In the genomic region with DNA sequence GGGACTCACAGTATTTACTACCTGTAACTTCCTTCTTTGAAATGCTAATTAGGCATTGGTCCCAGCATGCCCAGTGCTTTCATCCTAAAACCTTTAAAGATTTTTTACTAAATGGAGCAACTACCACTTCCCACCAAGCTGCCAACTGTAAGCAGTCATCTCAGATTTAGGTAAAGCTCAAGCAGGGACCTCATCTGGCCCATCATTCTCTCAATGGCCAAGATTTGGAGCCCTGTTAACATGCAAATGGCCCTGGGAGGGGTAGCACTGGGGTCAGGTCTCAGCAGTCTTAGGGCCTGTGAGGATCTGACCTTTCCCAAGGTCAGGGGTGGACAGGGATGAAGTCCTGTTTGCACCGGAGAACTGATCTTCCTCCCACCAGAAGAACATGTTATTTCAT, we compare ENCODE assay signal across 25 mouse cellular contexts.
A peak's percentile ranks its signal among the peaks of the same experiment; 100 is the strongest.
DNase-seq lines count a peak whose midpoint lies in the region; ATAC-seq lines count a peak whose summit lies in the region.
"Had no signal": no experiment of that assay in that cellular context is flagged by ENCODE, and none has a peak within 500 bp of the region (broad histone marks: within the 10 kb centered on the region; RNA-seq: fewer than 3 reads in every experiment).

No protein-coding gene starts in this region.

- H3K9ac ChIP-seq in intestine, embryonic 15.5 days = no peak overlapping the region
- H3K9ac ChIP-seq: embryonic facial prominence, embryonic 13.5 days; embryonic facial prominence, embryonic 15.5 days; forebrain, embryonic 12.5 days had no signal

- no peak overlapping the region for H3K4me3 ChIP-seq in intestine, embryonic 15.5 days (replicated peaks)
- H3K4me3 ChIP-seq: embryonic facial prominence, embryonic 13.5 days; embryonic facial prominence, embryonic 15.5 days; erythroblast, embryonic 14.5 days; forebrain, embryonic 10.5 days; forebrain, embryonic 12.5 days had no signal

- DNase-seq in ES-CJ7 (ENCODE audit: low read depth, low spot score) (peak; percentile 76), R1 (ENCODE audit: low read depth, low spot score) (peak; percentile 35), ZHBTc4 (ENCODE audit: low read depth, low spot score) (peak; percentile 72)
- DNase-seq in layer of hippocampus, postnatal 25 days (ENCODE audit: extremely low spot score in 1 of 2, low spot score in 1 of 2) = no peak
- DNase-seq in kidney, adult 18-20 months = no peak
- DNase-seq: adrenal gland, adult 2 months; adrenal gland, postnatal 10 days; adrenal gland, postnatal 25 days; cerebellum, adult 11 months; cerebellum, adult 18-20 months; cerebellum, adult 8-10 months; cerebellum, adult 9-11 months; cerebellum, postnatal 14 days; cerebellum, postnatal 36 days; embryo, embryonic 11 days had no signal

- no peak for ATAC-seq in intestine, embryonic 15.5 days
- ATAC-seq: forebrain, embryonic 14.5 days; forebrain, embryonic 16.5 days; Patski had no signal

- H3K4me1 ChIP-seq in intestine, embryonic 15.5 days (replicated peaks) = no peaks in the 10 kb centered on the region
- H3K4me1 ChIP-seq: embryonic facial prominence, embryonic 13.5 days; embryonic facial prominence, embryonic 15.5 days; forebrain, embryonic 10.5 days; forebrain, embryonic 12.5 days had no signal

- H3K9me3 ChIP-seq in intestine, embryonic 15.5 days = no peaks in the 10 kb centered on the region
- H3K9me3 ChIP-seq: embryonic facial prominence, embryonic 13.5 days; embryonic facial prominence, embryonic 15.5 days; forebrain, embryonic 10.5 days; forebrain, embryonic 12.5 days; G1E had no signal

- WGBS in intestine, embryonic 15.5 days = 39% methylated on average over 1 of the region's 1 CpGs

- H3K27me3 ChIP-seq in intestine, embryonic 15.5 days (replicated peaks) = no peaks in the 10 kb centered on the region
- H3K27me3 ChIP-seq: embryonic facial prominence, embryonic 13.5 days; embryonic facial prominence, embryonic 15.5 days; forebrain, embryonic 12.5 days had no signal

- H3K27ac ChIP-seq in intestine, embryonic 15.5 days = no peak overlapping the region
- H3K27ac ChIP-seq: embryonic facial prominence, embryonic 13.5 days; embryonic facial prominence, embryonic 15.5 days; forebrain, embryonic 10.5 days; forebrain, embryonic 12.5 days had no signal

- H3K4me2 ChIP-seq in intestine, embryonic 15.5 days (replicated peaks) = no peak overlapping the region
- H3K4me2 ChIP-seq: embryonic facial prominence, embryonic 13.5 days; embryonic facial prominence, embryonic 15.5 days; forebrain, embryonic 12.5 days had no signal

- no peaks in the 10 kb centered on the region for H3K36me3 ChIP-seq in intestine, embryonic 15.5 days
- H3K36me3 ChIP-seq: embryonic facial prominence, embryonic 13.5 days; embryonic facial prominence, embryonic 15.5 days; forebrain, embryonic 10.5 days; forebrain, embryonic 12.5 days; G1E had no signal

Comparison
In these comparisons a context has a peak if more than half of its experiments do, and no peak if none do; other contexts are left out.
1. DNase-seq: peak in ES-CJ7 (single experiment), R1 (single experiment) and ZHBTc4 (single experiment); none in layer of hippocampus, postnatal 25 days (0 of 2) and kidney, adult 18-20 months (single experiment).